Mouse (Mus musculus) stomach, postnatal 0 days (tissue): Measurements from ENCODE around the gene Bpifa6.

Experiments used
- CTCF ChIP-seq: IDR thresholded peaks from 2 replicates; pipeline ENCODE4 v1.5.1; 2016; ENCODE audit warnings: antibody characterized with exemption, low read depth, mild to moderate bottlenecking, moderate library complexity
- EP300 ChIP-seq: optimal IDR thresholded peaks from 2 replicates; pipeline ENCODE3; 2016; ENCODE audit warnings: antibody characterized with exemption

DNA sequence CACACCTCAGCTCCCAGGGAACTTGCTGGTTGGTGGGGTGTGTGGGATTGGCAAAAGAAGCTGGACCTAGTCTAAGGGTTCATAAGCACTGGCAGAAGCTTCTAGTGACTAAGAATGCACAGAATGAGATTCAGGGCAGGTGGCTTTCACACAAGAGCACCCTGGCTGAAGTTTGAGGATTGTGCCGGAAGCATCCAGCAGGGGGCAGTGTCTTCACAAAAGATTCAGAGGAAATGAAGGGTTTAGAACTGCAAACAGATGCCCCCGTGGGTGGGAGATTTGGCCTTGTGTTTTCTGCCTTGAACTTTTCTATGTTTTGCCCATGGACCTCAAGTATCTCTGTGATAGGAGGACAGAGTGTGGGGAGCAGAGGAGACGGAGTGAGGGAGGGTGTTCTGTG lies 31.2 kb upstream of the Bpifa6 start:
- TF ChIP-seq CTCF (peak; percentile 83), EP300 (no peak)
